In genomic region chr12:73953420-73954186, GRCm38 (mm10) we compare ENCODE assay signal across 9 mouse cellular contexts. TPM values are rescaled to one million over a fixed set of nuclear protein-coding genes. Genes with fewer than 3 reads are reported as not detected.
DNase-seq lines count a peak whose midpoint lies in the region; ATAC-seq and TF ChIP-seq lines count a peak whose summit lies in the region.
"Had no signal": no experiment of that assay in that cellular context is flagged by ENCODE, and none has a peak within 500 bp of the region (broad histone marks: within the 10 kb centered on the region; RNA-seq: fewer than 3 reads in every experiment).

No protein-coding gene starts in this region.

- no peak for TF ChIP-seq CTCF in hindbrain, postnatal 0 days (IDR thresholded peaks at IDR 0.05; ENCODE audit: low read depth)

- DNase-seq in heart, postnatal 25 days (ENCODE audit: low spot score): no peak
- no peak for DNase-seq in hindbrain, postnatal 0 days (ENCODE audit: low spot score)
- DNase-seq in midbrain, embryonic 14.5 days: peak; percentile 20
- DNase-seq in right cerebral cortex, postnatal 25 days: no peak
- no peak for DNase-seq in retina, embryonic 14.5 days (ENCODE audit: low spot score)
- DNase-seq in adrenal gland, postnatal 25 days: no peak

- no peaks in the 10 kb centered on the region for H3K9me3 ChIP-seq in heart, embryonic 11.5 days (replicated peaks; ENCODE audit: control insufficient read depth, low read length)
- H3K9me3 ChIP-seq in hindbrain, postnatal 0 days (ENCODE audit: low read length): no peaks in the 10 kb centered on the region
- no peaks in the 10 kb centered on the region for H3K9me3 ChIP-seq in midbrain, embryonic 14.5 days (ENCODE audit: control insufficient read depth, low read length)

- intact Hi-C loops in heart, postnatal 25 days (cut with DNase I): no loop called here

- 0 out of 2 replicates have a peak, but pooled peaks have one; percentile 37 for ATAC-seq in heart, embryonic 11.5 days (replicated peaks; ENCODE audit: insufficient number of reproducible peaks, low FRiP score, low TSS enrichment)
- peak; percentile 86 for ATAC-seq in common myeloid progenitor, adult 5-6 weeks (replicated peaks; ENCODE audit: low read depth, poor library complexity, severe bottlenecking)
- no peak for ATAC-seq in hindbrain, postnatal 0 days
- ATAC-seq in midbrain, embryonic 14.5 days (ENCODE audit: low FRiP score, low TSS enrichment): no peak

- no peak overlapping the region for H3K27ac ChIP-seq in heart, embryonic 11.5 days (ENCODE audit: low read depth, low read length)
- H3K27ac ChIP-seq in hindbrain, postnatal 0 days: no peak overlapping the region
- no peak overlapping the region for H3K27ac ChIP-seq in midbrain, embryonic 14.5 days (replicated peaks; ENCODE audit: low read depth, low read length)

- peaks cover 11% of the 10 kb centered on the region for H3K4me1 ChIP-seq in heart, embryonic 11.5 days (ENCODE audit: control insufficient read depth, insufficient read depth, low read length)
- no peaks in the 10 kb centered on the region for H3K4me1 ChIP-seq in hindbrain, postnatal 0 days (ENCODE audit: insufficient read depth, low read length)
- H3K4me1 ChIP-seq in midbrain, embryonic 14.5 days (ENCODE audit: control insufficient read depth, insufficient read depth, low read length): no peaks in the 10 kb centered on the region

- H3K4me2 ChIP-seq in heart, embryonic 11.5 days: peak overlapping the region; percentile 74
- peak overlapping the region; percentile 61 for H3K4me2 ChIP-seq in hindbrain, postnatal 0 days (ENCODE audit: low read depth, low read length)
- peak overlapping the region; percentile 58 for H3K4me2 ChIP-seq in midbrain, embryonic 14.5 days (ENCODE audit: low read length)

- H3K36me3 ChIP-seq in heart, embryonic 11.5 days (ENCODE audit: control insufficient read depth, insufficient read depth, low read length): no peaks in the 10 kb centered on the region
- H3K36me3 ChIP-seq in hindbrain, postnatal 0 days (ENCODE audit: insufficient read depth, low read length): no peaks in the 10 kb centered on the region
- H3K36me3 ChIP-seq in midbrain, embryonic 14.5 days (ENCODE audit: control insufficient read depth, insufficient read depth, low read length): no peaks in the 10 kb centered on the region

- no peaks in the 10 kb centered on the region for H3K27me3 ChIP-seq in heart, embryonic 11.5 days (ENCODE audit: control insufficient read depth, insufficient read depth, low read length)
- H3K27me3 ChIP-seq in hindbrain, postnatal 0 days (ENCODE audit: insufficient read depth, low read length): no peaks in the 10 kb centered on the region
- peaks cover under 1% of the 10 kb centered on the region; the same call in 1 of the 2 replicates for H3K27me3 ChIP-seq in midbrain, embryonic 14.5 days (ENCODE audit: control insufficient read depth, insufficient read depth, low read length)

- WGBS in heart, embryonic 11.5 days (ENCODE audit: insufficient replicate concordance): 29% methylated on average over 14 of the region's 14 CpGs
- WGBS in hindbrain, postnatal 0 days: 48% methylated on average over 14 of the region's 14 CpGs
- WGBS in midbrain, embryonic 14.5 days: 58% methylated on average over 14 of the region's 14 CpGs

- peak overlapping the region; percentile 27 for H3K4me3 ChIP-seq in heart, embryonic 11.5 days (ENCODE audit: low read depth, low read length)
- H3K4me3 ChIP-seq in hindbrain, postnatal 0 days (ENCODE audit: low read length): peak overlapping the region; percentile 32
- peak overlapping the region; percentile 24 for H3K4me3 ChIP-seq in midbrain, embryonic 14.5 days (replicated peaks; ENCODE audit: low read depth, low read length)

- peak overlapping the region; percentile 70 for H3K9ac ChIP-seq in heart, embryonic 11.5 days (ENCODE audit: low read depth, low read length)
- 0 out of 2 replicates have a peak overlapping the region, but pooled peaks have one; percentile 31 for H3K9ac ChIP-seq in hindbrain, postnatal 0 days (replicated peaks; ENCODE audit: low read length)
- H3K9ac ChIP-seq in midbrain, embryonic 14.5 days (replicated peaks; ENCODE audit: low read length): no peak overlapping the region

RNA-seq across cellular contexts. Expression of gene Snapc1, which starts 10.7 kb away (rescaled TPM):
- polyA plus RNA-seq in heart, embryonic 11.5 days (2014; fragmentation: Nextera tagmentation; extraction: Ambion mirVana): 17.8 and 21.2 TPM in 2 replicates
- 10 to 100 TPM in 1 of 2 experiments, 1 to 10 TPM in 1; 9.9 to 11.4 TPM for total RNA-seq in heart, postnatal 25 days (2021)
- total RNA-seq in common myeloid progenitor, adult 5-6 weeks (2017): 17.1 and 32.0 TPM in 2 replicates
- 11.1 and 12.8 TPM in 2 replicates for total RNA-seq in hindbrain, postnatal 0 days (2014; rRNA removed)
- polyA plus RNA-seq in hindbrain, postnatal 0 days (2015; fragmentation: Nextera tagmentation; extraction: Ambion mirVana): 21.4 and 22.9 TPM in 2 replicates
- polyA plus RNA-seq in midbrain, embryonic 14.5 days (2014; fragmentation: Nextera tagmentation; extraction: Ambion mirVana): 34.8 and 38.4 TPM in 2 replicates
- 13.1 and 24.1 TPM in 2 replicates for total RNA-seq in adrenal gland, postnatal 25 days (2021)

RNA-seq across cellular contexts. Expression of gene Gm49321, which starts 16.1 kb away (rescaled TPM):
- polyA plus RNA-seq in heart, embryonic 11.5 days (2014; fragmentation: Nextera tagmentation; extraction: Ambion mirVana): 12.0 and 14.1 TPM in 2 replicates
- total RNA-seq in heart, postnatal 25 days (2021): 1 to 10 TPM; 6.7 to 7.2 TPM
- total RNA-seq in common myeloid progenitor, adult 5-6 weeks (2017): not detected in 2 replicates
- not detected in 2 replicates for total RNA-seq in hindbrain, postnatal 0 days (2014; rRNA removed)
- polyA plus RNA-seq in hindbrain, postnatal 0 days (2015; fragmentation: Nextera tagmentation; extraction: Ambion mirVana): 12.8 and 14.8 TPM in 2 replicates
- 14.5 and 16.3 TPM in 2 replicates for polyA plus RNA-seq in midbrain, embryonic 14.5 days (2014; fragmentation: Nextera tagmentation; extraction: Ambion mirVana)
- 5.8 and 11.0 TPM in 2 replicates for total RNA-seq in adrenal gland, postnatal 25 days (2021)
- polyA plus RNA-seq: G1E had no signal

RNA-seq across cellular contexts. Expression of gene Syt16, which starts 43.9 kb away (rescaled TPM):
- polyA plus RNA-seq in heart, embryonic 11.5 days (2014; fragmentation: Nextera tagmentation; extraction: Ambion mirVana): 0.49 and 0.52 TPM in 2 replicates
- not detected for total RNA-seq in heart, postnatal 25 days (2021)
- not detected in 2 replicates for total RNA-seq in common myeloid progenitor, adult 5-6 weeks (2017)
- 70.3 and 90.9 TPM in 2 replicates for total RNA-seq in hindbrain, postnatal 0 days (2014; rRNA removed)
- polyA plus RNA-seq in hindbrain, postnatal 0 days (2015; fragmentation: Nextera tagmentation; extraction: Ambion mirVana): 65.3 and 67.6 TPM in 2 replicates
- polyA plus RNA-seq in midbrain, embryonic 14.5 days (2014; fragmentation: Nextera tagmentation; extraction: Ambion mirVana): 67.7 and 88.4 TPM in 2 replicates
- 1.3 and 1.6 TPM in 2 replicates for total RNA-seq in adrenal gland, postnatal 25 days (2021)
- polyA plus RNA-seq: G1E had no signal

RNA-seq across cellular contexts. Expression of gene Hif1a, which starts 52.4 kb away (rescaled TPM):
- 182 and 206 TPM in 2 replicates for polyA plus RNA-seq in heart, embryonic 11.5 days (2014; fragmentation: Nextera tagmentation; extraction: Ambion mirVana)
- 10 to 100 TPM; 49.5 to 56.0 TPM for total RNA-seq in heart, postnatal 25 days (2021)
- 52.3 and 59.7 TPM in 2 replicates for total RNA-seq in common myeloid progenitor, adult 5-6 weeks (2017)
- 95.3 and 109 TPM in 2 replicates for total RNA-seq in hindbrain, postnatal 0 days (2014; rRNA removed)
- polyA plus RNA-seq in hindbrain, postnatal 0 days (2015; fragmentation: Nextera tagmentation; extraction: Ambion mirVana): 62.1 and 66.5 TPM in 2 replicates
- polyA plus RNA-seq in midbrain, embryonic 14.5 days (2014; fragmentation: Nextera tagmentation; extraction: Ambion mirVana): 90.0 and 119 TPM in 2 replicates
- total RNA-seq in adrenal gland, postnatal 25 days (2021): 65.6 and 67.1 TPM in 2 replicates

Comparison
In these comparisons a context has a peak if more than half of its experiments do, and no peak if none do; other contexts are left out.
1. ATAC-seq: peak in heart, embryonic 11.5 days (single experiment) and common myeloid progenitor, adult 5-6 weeks (single experiment); none in hindbrain, postnatal 0 days (single experiment) and midbrain, embryonic 14.5 days (single experiment).
2. RNA of gene Syt16, which starts 43.9 kb away (total RNA-seq): 70.3 to 90.9 TPM in hindbrain, postnatal 0 days; 1.3 to 1.6 TPM in adrenal gland, postnatal 25 days, not detected in heart, postnatal 25 days and not detected in common myeloid progenitor, adult 5-6 weeks; every median in the first group is over 10 times any median in the second.
3. Peak in every context shown above with its lines, with median percentiles within 50 percentile points of each other: H3K4me2 ChIP-seq and H3K4me3 ChIP-seq.